Mouse (Mus musculus) brain, embryonic 14.5 days (tissue): ENCODE measurements around the gene Bcl2.

Source experiments
- CTCF ChIP-seq: fragments of 200-500 bp; IDR thresholded peaks from 2 replicates; pipeline ENCODE4 v1.5.1; 2012; ENCODE audit warnings: inconsistent platforms, mild to moderate bottlenecking, moderate library complexity, borderline replicate concordance; ENCODE audit not compliant: insufficient read depth, insufficient read length; ENCODE audit errors: extremely low read depth
- POLR2A ChIP-seq: fragments of 200-500 bp; IDR thresholded peaks from 2 replicates; pipeline ENCODE4 v1.6.1; 2012; ENCODE audit warnings: mild to moderate bottlenecking, inconsistent platforms, borderline replicate concordance; ENCODE audit not compliant: poor library complexity, insufficient read depth, insufficient read length, severe bottlenecking; ENCODE audit errors: extremely low read depth

GRCm38 (mm10) chr1:106523741-106524140, 190.3 kb downstream of the Bcl2 start:
- TF ChIP-seq POLR2A (no peak), CTCF (no peak)
